ENCODE assay signal across 8 mouse cellular contexts in the genomic region with DNA sequence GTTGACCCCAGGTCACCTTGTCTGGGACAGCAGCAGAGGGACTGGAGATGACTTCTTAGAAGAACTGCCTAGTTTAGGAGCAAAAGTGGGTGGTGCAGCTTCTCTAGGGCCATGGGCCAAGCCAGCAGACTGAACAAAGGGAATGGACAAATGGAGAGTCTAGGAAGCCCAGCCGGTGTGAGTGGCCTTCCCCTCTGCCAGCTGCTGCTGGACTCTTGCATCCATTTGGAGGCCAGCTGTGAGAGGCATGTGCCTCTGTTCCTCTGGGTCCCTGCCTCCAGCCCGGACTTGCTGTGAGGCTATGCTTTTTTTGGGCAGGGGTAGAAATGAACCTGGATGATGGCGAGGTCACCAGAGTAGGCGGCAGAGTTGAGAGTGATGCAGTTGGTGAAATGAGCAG. TPM values are rescaled to one million over a fixed set of nuclear protein-coding genes. Genes with fewer than 3 reads are reported as not detected.
DNase-seq lines count a peak whose midpoint lies in the region; TF ChIP-seq lines count a peak whose summit lies in the region.

A gene (minus strand): TSS at position 152 of the 400 bp plus-strand sequence.

- no peak within 1 kb of the TSS for H3K27ac ChIP-seq in left cerebral cortex, adult 2 months

- DNase-seq in left cerebral cortex, adult 2 months (ENCODE audit: extremely low spot score in 1 of 2, low spot score in 2 of 2): no peak
- DNase-seq in left cerebral cortex, postnatal 10 days (ENCODE audit: extremely low spot score in 1 of 2, low spot score in 2 of 2): no peak
- no peak for DNase-seq in adrenal gland, postnatal 36 days
- DNase-seq in gastrocnemius, postnatal 25 days: no peak
- no peak for DNase-seq in left cerebral cortex, postnatal 25 days (ENCODE audit: low spot score in 2 of 2)
- no peak for DNase-seq in right cerebral cortex, postnatal 36 days (ENCODE audit: low spot score in 2 of 2)
- DNase-seq in frontal cortex, postnatal 25 days (ENCODE audit: low spot score in 2 of 2): no peak
- no peak for DNase-seq in retina, postnatal 1 day

- no peak for TF ChIP-seq CTCF in left cerebral cortex, adult 2 months (IDR thresholded peaks at IDR 0.05)

- intact Hi-C loops in left cerebral cortex, adult 2 months (cut with DNase I): no loop called here
- intact Hi-C loops in left cerebral cortex, postnatal 10 days (cut with DNase I): no loop called here
- intact Hi-C loops in left cerebral cortex, postnatal 25 days (cut with DNase I): no loop called here

- no peak within 1 kb of the TSS for H3K4me3 ChIP-seq in left cerebral cortex, adult 2 months

RNA-seq across cellular contexts. Expression of the gene that starts here (rescaled TPM):
- 10 to 100 TPM; 17.0 to 22.2 TPM for total RNA-seq in left cerebral cortex, adult 2 months (2021)
- 10 to 100 TPM in 1 of 2 experiments, 1 to 10 TPM in 1; 9.6 to 14.4 TPM for total RNA-seq in left cerebral cortex, postnatal 10 days (2021)
- total RNA-seq in adrenal gland, postnatal 36 days (2021): 10 to 100 TPM; 51.6 to 59.1 TPM
- 10 to 100 TPM; 13.6 to 19.8 TPM for total RNA-seq in gastrocnemius, postnatal 25 days (2021)
- 10 to 100 TPM; 14.2 to 15.4 TPM for total RNA-seq in left cerebral cortex, postnatal 25 days (2021)
